Mouse (Mus musculus) stomach, postnatal 0 days (tissue): Measurements from ENCODE around the gene Tnpo3. TPM values are rescaled to one million over a fixed set of nuclear protein-coding genes. Genes with fewer than 3 reads are reported as not detected.
A peak's percentile ranks its signal among the peaks of the same experiment; 100 is the strongest.

Experiments used
- ATAC-seq: fragments of 200-750 bp; cut with Nextera tagmentation; 2 replicates; pipeline ENCODE4 v1.8.0; 2017; ENCODE audit not compliant: low FRiP score, low TSS enrichment
- DNase-seq: peaks from one replicate; pipeline ENCODE4 v3.0.0-alpha.2; 2016; ENCODE audit warnings: low spot score
- H3K27ac ChIP-seq: fragments of 300-500 bp; sonication (generic); replicated peaks from 2 replicates; pipeline ENCODE4 v1.5.1; 2014; ENCODE audit warnings: mild to moderate bottlenecking, control low read depth
- H3K27me3 ChIP-seq: fragments of 300-500 bp; sonication (generic); 2 replicates; pipeline ENCODE4 v1.6.1; 2014; ENCODE audit warnings: low read length; ENCODE audit not compliant: control insufficient read depth, insufficient read depth
- H3K36me3 ChIP-seq: fragments of 300-500 bp; sonication (generic); 2 replicates; pipeline ENCODE4 v1.6.1; 2014; ENCODE audit warnings: low read length, mixed read lengths; ENCODE audit not compliant: control insufficient read depth, insufficient read depth
- H3K4me1 ChIP-seq: fragments of 300-500 bp; sonication (generic); replicated peaks from 2 replicates; pipeline ENCODE4 v1.6.1; 2014; ENCODE audit warnings: antibody characterized with exemption; ENCODE audit not compliant: control insufficient read depth, insufficient read depth
- H3K4me2 ChIP-seq: fragments of 300-500 bp; sonication (generic); replicated peaks from 2 replicates; pipeline ENCODE4 v1.6.1; 2014; ENCODE audit warnings: low read depth, mild to moderate bottlenecking, control low read depth, moderate library complexity
- H3K4me3 ChIP-seq: fragments of 300-500 bp; sonication (generic); 2 replicates; pipeline ENCODE4 v1.5.1; 2014; ENCODE audit warnings: low read depth, low read length, control low read depth
- H3K9ac ChIP-seq: fragments of 300-500 bp; sonication (generic); 2 replicates; pipeline ENCODE4 v1.6.1; 2014; ENCODE audit warnings: mild to moderate bottlenecking, low read length, control low read depth, mixed read lengths
- H3K9me3 ChIP-seq: fragments of 300-500 bp; sonication (generic); 2 replicates; pipeline ENCODE4 v1.6.1; 2016; ENCODE audit warnings: low read length; ENCODE audit not compliant: control insufficient read depth
- CTCF ChIP-seq: IDR thresholded peaks from 2 replicates; pipeline ENCODE4 v1.5.1; 2016; ENCODE audit warnings: antibody characterized with exemption, low read depth, mild to moderate bottlenecking, moderate library complexity
- EP300 ChIP-seq: optimal IDR thresholded peaks from 2 replicates; pipeline ENCODE3; 2016; ENCODE audit warnings: antibody characterized with exemption
- WGBS: fragments of 180-500 bp; shearing (Covaris S2); extraction: QIAGEN DNeasy Blood & Tissue Kit; methylation state at CpG from one replicate; pipeline ENCODE4 v1.1.7; 2014; 5-methylcytosine and 5-hydroxymethylcytosine counted together
- polyA plus RNA-seq: library from polyadenylated mRNA; unstranded; fragments of >200 nt; fragmentation: Nextera tagmentation; extraction: Ambion mirVana; gene quantifications from 2 replicates; pipeline ENCODE4 v1.2.1, GENCODE M21; 2015

Gene Tnpo3
- polyA plus RNA-seq, 1 experiment from 2014 or later: 33.3 TPM

DNA sequence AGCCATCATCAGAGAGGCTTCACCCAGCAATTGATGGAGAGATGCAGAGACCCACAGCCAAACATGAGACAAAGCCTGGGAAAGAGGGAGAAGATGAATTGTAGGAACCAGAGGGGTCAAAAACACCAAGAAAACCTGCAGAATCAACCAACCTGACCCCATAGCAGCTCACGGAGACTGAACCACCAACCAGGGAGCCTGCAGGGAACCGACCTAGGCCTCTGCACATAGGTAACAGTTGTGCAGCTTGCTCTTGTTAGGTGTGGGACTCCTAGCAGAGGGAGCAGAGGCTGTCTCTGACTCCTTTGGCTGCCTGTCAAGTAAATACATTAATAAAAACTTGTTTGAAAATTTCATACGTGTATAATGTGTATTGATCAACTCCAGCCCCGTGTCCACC lies 32.1 kb upstream of the Tnpo3 start:
- no peak for DNase-seq
- no peak overlapping the region for H3K4me3 ChIP-seq
- no peaks in the 10 kb centered on the region for H3K27me3 ChIP-seq
- H3K36me3 ChIP-seq: no peaks in the 10 kb centered on the region
- no peak overlapping the region for H3K27ac ChIP-seq
- 81% methylated on average over 4 of the region's 4 CpGs for whole genome bisulfite sequencing
- H3K9ac ChIP-seq: no peak overlapping the region
- no peak overlapping the region for H3K4me2 ChIP-seq
- H3K9me3 ChIP-seq: no peaks in the 10 kb centered on the region
- no peak for ATAC-seq
- H3K4me1 ChIP-seq: no peaks in the 10 kb centered on the region
- TF ChIP-seq EP300 (no peak), CTCF (no peak)

DNA sequence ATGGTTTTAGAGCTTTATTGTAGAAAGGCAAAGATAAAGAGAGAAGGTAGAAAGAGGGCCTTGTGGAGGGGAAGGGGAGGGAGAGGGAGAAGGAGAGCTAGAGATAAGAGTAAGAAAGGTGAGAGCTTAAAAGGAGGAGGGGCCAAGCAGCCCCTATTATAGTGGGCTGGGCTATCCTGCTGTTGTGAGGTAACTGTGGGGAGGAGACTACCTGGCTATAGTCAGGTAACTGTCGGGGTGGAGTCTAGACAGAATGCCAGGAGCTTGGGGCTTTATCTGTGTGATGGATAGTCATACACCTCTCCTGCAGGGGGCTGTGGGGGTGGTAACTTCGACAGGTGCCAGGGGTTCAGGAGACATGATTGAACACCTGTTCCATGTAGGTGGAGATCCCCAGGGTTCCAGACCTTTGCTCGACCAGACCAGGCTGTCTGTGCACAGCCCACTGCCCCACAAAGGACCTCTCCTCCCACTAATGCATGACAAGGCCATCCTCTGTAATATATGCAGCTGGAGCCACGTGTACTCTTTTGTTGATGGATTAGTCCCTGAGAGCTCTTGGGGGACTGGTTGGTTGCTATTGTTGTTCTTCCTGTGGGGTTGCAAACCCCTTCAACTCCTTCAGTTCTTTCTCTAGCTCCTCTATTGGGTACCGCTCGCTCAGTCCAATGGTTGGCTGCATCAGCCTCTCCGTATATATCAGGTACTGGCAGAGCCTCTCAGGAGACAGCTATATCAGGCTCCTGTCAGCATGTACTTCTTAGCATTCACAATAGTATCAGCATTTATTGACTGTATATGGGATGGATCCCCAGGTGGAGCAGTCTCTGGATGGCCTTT lies 30.1 kb upstream of the Tnpo3 start:
- DNase-seq: no peak
- ATAC-seq: no peak

DNA sequence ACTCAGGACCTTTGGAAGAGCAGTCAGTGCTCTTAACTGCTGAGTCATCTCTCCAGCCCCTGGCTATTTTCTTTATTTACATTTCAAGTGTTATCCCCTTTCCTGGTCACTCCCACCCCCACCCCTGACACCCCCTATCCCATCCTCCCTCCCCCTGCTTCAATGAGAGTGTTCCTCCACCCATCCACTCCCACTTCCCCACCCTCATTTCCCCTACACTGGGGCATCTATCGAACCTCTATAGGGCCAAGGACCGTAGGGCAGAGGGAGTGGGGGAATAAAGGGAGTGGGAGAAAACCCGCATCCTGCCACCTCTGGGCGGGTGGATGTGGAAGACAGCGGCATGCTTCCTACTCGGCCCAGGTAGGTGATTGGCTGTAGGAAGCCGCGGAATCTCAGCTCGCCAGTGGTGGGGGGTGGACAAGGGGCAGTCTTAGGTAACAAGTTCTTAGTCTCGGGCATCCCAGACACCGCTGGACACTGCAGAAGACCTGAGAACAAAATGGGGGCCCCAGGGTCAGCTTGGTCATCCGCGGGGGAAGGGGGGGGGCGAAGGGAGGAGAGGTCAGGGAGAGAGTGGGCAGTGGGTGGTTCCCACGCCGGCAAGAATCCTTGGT lies 29.3 kb upstream of the Tnpo3 start:
- Histone ChIP-seq H3K4me2 (no peak overlapping the region), H3K27ac (no peak overlapping the region), H3K4me3 (no peak overlapping the region), H3K27me3 (no peaks in the 10 kb centered on the region), H3K9ac (no peak overlapping the region), H3K4me1 (no peaks in the 10 kb centered on the region), H3K9me3 (no peaks in the 10 kb centered on the region), H3K36me3 (no peaks in the 10 kb centered on the region)
- 7% methylated on average over 16 of the region's 16 CpGs for WGBS
- ATAC-seq (0 out of 2 replicates have a peak, but pooled peaks have one; percentile 24), DNase-seq (no peak)
- TF ChIP-seq EP300: no peak
- TF ChIP-seq CTCF: no peak

More for the DNA sequence above, 30.1 kb upstream of the Tnpo3 start:
- H3K4me1 ChIP-seq: no peaks in the 10 kb centered on the region
- TF ChIP-seq CTCF: no peak
- TF ChIP-seq EP300: no peak
- no peak overlapping the region for H3K4me2 ChIP-seq
- H3K27me3 ChIP-seq: no peaks in the 10 kb centered on the region
- H3K9me3 ChIP-seq: no peaks in the 10 kb centered on the region
- no peak overlapping the region for H3K27ac ChIP-seq
- H3K9ac ChIP-seq: no peak overlapping the region
- no peak overlapping the region for H3K4me3 ChIP-seq
- WGBS: 39% methylated on average over 7 of the region's 7 CpGs
- no peaks in the 10 kb centered on the region for H3K36me3 ChIP-seq

DNA sequence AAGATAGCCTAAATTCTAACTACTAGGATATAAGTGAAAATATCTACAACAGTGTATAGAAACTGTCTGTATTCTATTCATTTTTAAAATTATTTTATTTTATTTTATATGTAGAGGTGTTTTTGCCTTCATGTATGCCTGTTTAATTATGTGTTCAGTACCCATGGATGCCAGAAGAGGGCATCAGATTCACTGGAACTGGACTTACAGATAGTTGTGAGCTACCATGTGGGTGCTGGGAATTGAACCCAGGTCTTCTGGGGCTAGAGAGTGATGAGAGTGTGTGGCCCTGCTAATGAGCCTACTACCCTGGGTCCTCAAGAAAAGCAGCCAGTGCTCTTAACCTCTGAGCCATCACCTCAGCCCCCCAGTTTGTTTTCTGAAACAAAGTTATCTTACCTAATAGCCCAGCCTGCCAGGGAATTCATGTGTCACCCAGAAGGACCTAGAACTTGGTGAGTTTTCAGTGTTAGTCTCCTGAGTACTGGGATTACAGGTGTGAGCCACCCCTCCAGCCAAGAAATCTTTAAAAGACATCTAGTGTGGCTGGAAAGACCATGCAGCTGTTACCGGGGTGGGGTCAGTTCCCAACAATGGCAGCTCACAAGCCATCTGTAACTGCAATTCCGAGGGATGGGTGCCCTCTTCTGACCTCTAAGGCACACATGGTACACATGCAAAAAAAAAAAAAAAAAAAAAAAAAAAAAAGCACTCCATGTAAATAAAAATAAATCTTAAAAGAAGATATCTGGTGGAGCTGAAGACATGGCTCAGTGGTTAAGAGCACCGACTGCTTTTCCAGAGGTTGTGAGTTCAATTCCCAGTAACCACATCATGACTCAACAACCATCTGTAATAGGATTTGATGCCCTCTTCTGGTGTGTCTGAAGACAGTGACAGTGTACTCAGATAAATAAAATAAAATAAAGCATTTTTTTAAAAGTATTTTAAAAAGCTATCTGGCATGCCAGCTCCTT lies 28.0 kb upstream of the Tnpo3 start:
- 71% methylated on average over 3 of the region's 3 CpGs for WGBS
- Histone ChIP-seq H3K36me3 (no peaks in the 10 kb centered on the region), H3K9me3 (no peaks in the 10 kb centered on the region), H3K27ac (no peak overlapping the region), H3K4me2 (no peak overlapping the region), H3K4me1 (no peaks in the 10 kb centered on the region), H3K4me3 (no peak overlapping the region), H3K27me3 (no peaks in the 10 kb centered on the region), H3K9ac (no peak overlapping the region)
- DNase-seq (no peak), ATAC-seq (no peak)
- 0 out of 2 replicates have a peak, but pooled peaks have one; percentile 6 for TF ChIP-seq CTCF
- no peak for TF ChIP-seq EP300

DNA sequence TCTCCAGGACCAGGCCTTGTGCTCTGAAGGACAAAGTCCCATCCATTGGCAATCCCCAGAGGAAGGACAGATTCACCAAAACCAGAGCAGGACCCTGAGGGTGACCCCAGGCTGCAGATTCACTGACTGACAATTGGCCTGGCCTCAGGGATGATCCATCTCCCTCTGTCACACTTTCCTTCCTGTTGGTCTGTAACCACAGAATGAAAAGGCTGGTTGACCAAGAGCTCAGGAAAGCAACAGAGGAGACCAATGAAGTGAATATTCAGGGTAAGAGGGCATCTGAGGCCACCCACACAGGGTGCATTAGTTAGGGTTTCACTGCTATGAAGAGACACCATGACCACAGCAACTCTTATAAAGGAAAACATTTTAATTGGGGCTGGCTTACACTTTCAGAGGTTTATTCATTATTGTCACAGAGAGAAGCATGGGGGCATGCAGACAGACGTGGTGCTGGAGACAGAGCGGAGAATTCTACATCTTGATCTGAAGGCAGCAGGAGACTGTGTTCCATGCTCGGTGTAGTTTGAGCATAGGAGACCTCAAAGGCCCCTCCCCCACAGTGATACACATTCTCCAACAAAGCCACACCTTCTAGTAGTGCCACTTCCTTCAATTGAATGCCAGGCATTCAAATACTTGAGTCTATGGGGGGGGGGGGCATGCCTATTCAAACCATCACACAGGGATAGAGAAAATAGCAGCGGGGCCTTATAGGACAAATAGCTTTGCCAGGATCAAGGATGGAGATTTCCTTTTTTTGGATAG lies 26.8 kb upstream of the Tnpo3 start:
- 92% methylated on average over 4 of the region's 4 CpGs for WGBS
- no peaks in the 10 kb centered on the region for H3K36me3 ChIP-seq
- H3K4me1 ChIP-seq: no peaks in the 10 kb centered on the region
- DNase-seq: no peak
- no peaks in the 10 kb centered on the region for H3K27me3 ChIP-seq
- no peak for ATAC-seq
- TF ChIP-seq EP300 (no peak), CTCF (no peak)
- H3K9ac ChIP-seq: no peak overlapping the region
- H3K4me2 ChIP-seq: no peak overlapping the region
- H3K9me3 ChIP-seq: no peaks in the 10 kb centered on the region
- no peak overlapping the region for H3K4me3 ChIP-seq
- H3K27ac ChIP-seq: no peak overlapping the region
